Mouse (Mus musculus) kidney, postnatal 14 days (tissue): ENCODE results near the gene Syne3.

Experiments used
- DNase-seq: peaks from one replicate; pipeline ENCODE4 v3.0.0; 2022; ENCODE audit warnings: mixed read lengths

The Syne3 gene

GRCm38 (mm10) chr12:104998541-104998940 lies 11.1 kb downstream of the Syne3 start:
- DNase-seq, result no peak

GRCm38 (mm10) chr12:104997641-104998293 lies 11.8 kb downstream of the Syne3 start:
- no peak for DNase-seq

GRCm38 (mm10) chr12:104997159-104997558 lies 12.4 kb downstream of the Syne3 start:
- peak; percentile 26 for DNase-seq

- no peak for DNase-seq
Measured at GRCm38 (mm10) chr12:104996012-104996728, 13.4 kb downstream of the Syne3 start.

- no peak for DNase-seq
Measured at GRCm38 (mm10) chr12:104995259-104995876, 14.2 kb downstream of the Syne3 start.

- peak; percentile 46 for DNase-seq
Measured at GRCm38 (mm10) chr12:104992838-104993237, 16.8 kb downstream of the Syne3 start.

DNA sequence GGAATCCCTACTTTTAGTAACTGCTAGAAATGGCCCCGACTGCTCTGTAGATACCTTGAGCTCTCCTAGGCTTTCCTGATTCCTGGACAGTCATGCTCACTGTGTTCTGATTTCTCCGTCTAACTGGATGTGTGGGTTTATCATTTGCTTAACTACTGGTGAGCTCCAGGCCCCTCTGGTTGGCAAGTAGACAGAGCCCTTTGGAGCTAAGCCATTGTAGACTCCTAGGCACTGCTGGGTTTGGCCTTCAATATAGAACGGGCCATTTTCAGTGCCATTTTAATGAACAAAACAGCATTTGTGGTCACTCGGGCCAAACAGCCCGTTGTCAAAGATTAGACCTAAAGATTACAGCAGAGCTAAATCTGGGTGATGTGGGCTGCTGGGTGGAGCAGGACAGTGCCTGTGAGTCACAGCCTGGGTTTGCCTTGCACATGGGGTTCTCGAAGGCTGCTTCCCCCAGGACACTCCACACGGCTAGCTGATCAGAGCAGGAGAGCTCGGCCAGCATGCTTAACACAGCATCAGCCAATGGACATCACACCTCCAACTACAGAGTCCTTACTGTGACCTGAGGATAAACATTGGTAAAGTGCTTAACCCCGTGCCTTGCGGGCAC lies 17.4 kb downstream of the Syne3 start:
- DNase-seq, result no peak

DNA sequence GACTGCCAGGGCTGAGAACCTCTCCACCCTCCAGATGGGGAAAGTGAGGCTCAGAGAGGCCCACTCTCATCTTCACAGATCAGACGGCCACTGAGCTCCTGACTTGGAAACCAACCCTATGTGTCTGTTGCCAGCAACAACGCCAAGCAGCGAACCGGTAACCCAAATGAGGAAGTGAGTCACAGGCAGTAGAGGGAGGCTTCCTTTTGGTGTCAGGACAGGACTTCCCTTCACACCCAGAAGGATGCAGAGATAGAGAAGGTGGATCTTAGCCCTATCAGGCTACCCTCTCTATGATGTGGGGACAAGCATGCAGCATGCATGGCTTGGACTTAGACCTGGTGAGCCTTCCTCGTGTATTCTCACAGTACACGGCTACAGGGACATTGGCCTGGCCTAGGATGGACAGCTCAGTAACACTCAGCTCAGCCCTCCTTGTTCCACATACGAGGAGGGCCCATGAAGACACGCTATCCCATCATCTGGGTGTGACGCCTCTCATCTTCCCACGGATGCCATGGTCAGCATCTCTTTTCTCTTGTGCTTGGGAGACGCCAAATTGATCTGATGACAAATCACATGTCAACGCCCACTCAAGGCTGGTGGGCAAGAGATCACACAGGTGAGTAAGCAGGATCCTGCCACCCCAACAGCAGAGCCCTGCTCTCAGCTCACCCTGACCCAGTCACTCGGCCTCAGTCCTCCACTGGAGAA lies 18.7 kb downstream of the Syne3 start:
- peak; percentile 38 for DNase-seq

DNA sequence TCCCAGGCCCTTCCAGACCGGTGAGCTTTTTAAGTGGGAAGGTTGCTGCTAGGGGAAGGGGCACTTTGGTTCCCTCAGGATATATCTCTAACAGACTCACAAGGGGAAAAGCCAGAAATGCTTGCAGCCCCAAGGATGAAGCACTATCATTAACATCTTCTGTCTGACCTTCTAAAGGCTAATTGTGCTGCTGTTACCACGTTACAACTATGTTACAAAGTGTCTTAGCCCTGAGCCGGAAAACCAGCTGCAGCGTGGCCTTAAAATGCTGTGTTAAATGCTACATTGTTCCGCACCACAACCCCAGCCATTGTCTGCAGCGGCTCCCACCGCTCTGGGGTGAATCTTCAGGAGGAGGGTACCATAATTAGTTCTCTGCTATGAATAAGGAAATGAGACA lies 21.7 kb downstream of the Syne3 start:
- no peak for DNase-seq

DNA sequence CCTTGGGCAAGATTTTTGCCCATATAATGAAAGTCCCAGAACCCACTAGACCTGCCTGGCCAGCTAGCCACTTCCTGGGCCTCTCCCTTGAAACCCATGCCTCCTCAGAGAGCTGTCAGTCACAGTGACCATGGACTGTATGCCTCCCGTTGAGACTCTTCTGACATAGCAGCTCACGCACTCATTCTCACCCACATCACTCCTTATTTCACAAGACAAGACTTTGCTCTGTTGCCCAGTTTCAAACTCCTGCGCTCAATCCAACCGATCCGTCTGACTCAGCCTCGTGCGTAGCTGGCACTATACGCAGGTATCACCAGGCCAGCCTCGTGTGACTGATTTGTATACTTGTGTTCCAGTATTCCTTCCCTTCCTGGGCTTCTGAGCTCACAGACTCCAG lies 22.8 kb downstream of the Syne3 start:
- DNase-seq, result no peak

DNA sequence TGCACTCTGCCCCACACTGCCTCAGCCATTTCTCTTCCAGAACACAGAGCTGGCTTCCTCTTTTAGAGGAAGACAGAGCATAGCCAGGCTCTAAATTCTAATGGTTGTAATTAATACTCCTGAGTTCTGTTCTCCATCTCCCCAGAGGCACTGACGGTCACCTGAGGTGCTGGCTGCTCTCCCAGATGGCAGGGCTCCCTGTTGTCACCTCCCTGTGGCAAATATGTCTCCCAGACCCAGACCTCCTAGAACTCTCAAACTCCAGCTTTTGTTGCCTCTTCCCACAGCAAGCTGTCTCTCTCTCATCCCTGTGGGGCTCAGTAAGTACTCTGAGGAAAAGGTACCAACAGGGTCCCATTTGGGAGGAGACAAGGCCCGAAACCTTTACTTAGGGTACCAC lies 23.6 kb downstream of the Syne3 start:
- DNase-seq, result peak; percentile 17

DNA sequence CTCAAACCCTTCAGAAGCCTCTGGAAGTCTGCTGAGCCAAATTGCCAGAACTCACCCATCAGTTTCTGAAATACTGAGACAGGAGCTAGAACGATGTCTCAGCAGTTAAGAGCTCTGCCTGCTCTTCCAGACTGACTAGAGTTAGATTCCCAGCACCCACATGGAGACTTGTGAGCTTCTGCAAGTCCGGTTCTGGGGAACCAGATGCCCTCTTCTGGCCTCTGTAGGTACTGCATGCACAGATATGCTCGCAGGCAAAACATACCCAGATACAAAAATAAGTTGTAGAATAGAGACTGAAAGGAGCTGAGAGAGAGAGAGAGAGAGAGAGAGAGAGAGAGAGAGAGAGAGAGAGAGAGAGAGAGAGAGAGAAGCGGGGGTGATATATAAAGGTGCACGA lies 24.5 kb downstream of the Syne3 start:
- no peak for DNase-seq

GRCm38 (mm10) chr12:104983476-104983875 lies 26.1 kb downstream of the Syne3 start:
- peak; percentile 12 for DNase-seq

GRCm38 (mm10) chr12:104978943-104979723 lies 30.5 kb downstream of the Syne3 start:
- no peak for DNase-seq

- peak; percentile 66 for DNase-seq
Measured at GRCm38 (mm10) chr12:104978420-104978819, 31.2 kb downstream of the Syne3 start.

GRCm38 (mm10) chr12:104976903-104977302 lies 32.7 kb downstream of the Syne3 start:
- no peak for DNase-seq

DNA sequence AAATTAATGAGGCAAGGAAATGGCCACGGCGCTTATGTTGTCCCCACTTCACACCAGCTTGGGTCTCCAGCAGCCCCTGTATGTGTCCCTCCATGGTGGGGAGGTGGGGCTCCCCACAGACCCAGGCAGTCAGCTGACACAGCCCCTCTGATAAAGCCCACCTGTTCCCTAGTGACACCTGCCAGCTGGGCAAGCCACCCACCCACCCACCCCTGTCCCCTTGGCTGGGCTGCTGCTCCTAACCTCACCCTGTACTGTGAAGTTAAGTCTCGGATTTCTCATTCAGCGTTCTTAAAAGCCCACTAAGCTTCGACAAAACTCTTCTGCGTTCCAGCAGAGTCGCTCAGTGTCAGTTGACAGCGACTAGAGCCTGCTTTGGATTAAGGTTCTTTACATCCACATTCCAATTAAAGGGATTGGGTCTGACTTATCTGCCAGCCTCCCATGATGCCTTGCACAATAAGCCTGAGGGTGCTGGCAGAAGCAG lies 33.2 kb downstream of the Syne3 start:
- no peak for DNase-seq

GRCm38 (mm10) chr12:104972860-104973259 lies 36.7 kb downstream of the Syne3 start:
- DNase-seq, result no peak

DNA sequence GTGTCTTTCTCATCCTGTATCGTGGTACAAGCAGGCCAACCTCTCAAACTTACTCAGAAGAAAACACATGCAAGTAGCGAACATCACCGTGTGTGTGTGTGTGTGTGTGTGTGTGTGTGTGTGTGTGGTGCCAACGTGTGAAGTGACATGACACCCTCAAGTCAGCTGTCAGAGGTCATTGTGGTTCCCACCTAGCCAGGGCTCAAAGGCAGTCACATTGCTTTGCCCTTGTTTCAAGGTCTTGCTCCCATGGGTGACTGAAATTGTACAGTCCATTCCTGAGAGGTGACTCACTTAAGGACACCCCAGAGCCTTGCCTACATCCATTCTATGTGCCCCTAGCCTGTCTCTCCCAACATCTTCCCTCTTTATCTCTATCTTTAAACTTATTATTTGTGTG lies 40.0 kb downstream of the Syne3 start:
- DNase-seq, result no peak

DNA sequence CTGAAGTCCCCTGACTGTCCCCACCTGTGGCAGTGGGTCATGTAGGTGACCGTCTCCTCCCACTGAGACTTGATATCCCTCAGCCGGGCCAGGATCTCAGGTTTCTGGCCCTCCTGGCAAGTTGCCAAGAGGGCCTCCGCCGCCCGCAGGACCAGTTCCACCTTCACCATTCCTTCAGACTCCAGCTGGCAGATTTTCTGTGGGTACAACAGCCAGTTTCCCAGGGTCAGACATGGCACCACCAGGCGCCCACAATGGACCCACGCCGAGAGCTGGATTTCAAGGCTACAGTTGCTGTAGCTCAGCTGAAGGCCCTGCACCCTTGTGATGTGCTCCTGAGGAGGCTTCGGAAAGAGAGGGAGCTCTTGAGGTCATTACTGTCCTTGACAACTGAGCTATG lies 40.4 kb downstream of the Syne3 start:
- peak; percentile 28 for DNase-seq

DNA sequence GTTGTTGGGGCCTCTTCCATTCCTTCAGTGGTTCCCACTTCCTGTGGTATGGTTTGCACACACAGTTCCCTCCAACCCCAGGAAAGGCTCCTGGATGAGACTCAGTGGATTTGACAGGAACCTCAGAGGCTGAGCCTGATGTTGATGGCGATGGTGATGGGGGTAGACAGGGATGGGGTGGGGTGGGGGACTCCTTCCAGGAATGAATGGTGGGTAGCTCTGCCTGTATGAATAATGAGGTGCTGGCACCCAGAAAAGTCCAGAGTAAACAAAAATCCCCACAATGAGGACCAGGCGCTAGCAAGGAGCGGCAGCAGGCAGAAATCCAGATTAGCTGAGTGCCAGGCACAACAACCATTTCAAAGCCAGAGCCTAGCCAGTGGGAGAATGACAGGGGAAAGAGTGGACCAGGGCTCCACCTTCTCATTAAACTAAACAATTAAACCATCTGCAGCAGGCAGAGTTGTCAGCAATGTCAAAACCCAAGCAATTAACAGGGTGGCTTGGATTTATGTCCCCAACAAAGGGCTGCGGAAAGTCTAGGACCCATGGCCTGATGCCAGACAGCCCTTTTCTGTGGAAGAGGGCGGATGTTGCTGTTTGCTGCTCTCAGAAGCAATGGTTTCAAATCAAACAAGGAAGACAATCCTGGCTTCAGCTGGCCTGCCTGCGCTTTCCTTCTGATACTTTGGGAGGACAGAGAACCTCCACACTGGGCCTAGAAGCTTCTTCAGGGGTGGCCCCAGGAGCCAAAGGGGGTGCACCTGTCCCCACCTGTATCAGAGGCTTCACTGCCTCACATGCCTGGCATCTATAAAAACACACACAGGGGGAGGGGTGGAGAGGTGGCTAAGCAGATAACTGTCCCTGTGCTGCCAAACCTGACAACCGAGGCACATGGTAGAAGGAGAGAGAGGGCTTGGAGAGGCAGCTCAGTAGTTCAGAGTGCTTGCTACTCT lies 44.4 kb downstream of the Syne3 start:
- peak; percentile 71 for DNase-seq
